Mouse (Mus musculus): ENCODE data around the gene Atp13a2. TPM values are rescaled to one million over a fixed set of nuclear protein-coding genes. Genes with fewer than 3 reads are reported as not detected.

Gene Atp13a2
- polyA plus RNA-seq, 1 experiment from 2014 or later = 34.9 TPM

DNA sequence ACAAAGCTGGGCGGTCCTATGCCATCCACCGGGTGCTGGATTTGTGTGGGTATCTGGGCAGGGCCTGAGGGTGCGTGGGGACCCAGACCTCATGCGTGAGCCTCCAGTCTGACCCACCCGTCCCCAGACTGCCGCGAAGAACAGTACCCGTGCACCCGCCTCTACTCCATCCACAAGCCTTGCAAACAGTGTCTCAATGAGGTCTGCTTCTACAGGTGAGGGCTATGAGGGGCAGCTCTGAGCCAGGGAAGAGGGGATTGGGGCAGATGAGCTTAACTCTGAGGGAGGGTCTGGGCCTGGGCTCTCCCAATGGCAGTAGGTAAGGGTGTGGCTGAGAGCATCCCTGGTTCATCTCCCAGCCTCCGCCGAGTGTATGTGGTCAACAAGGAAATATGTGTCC lies 28.2 kb downstream of the Atp13a2 start:
- DNase-seq (ENCODE audit: low spot score) (no peak), ATAC-seq (ENCODE audit: low FRiP score) (no peak)
- no peak overlapping the region for H3K27ac ChIP-seq (ENCODE audit: low read depth, low read length)
- H3K4me1 ChIP-seq (replicated peaks; ENCODE audit: control insufficient read depth, insufficient read depth, low read length) = peaks cover 3% of the 10 kb centered on the region; the same call in 1 of the 2 replicates
- WGBS = 95% methylated on average over 11 of the region's 11 CpGs
- no peak overlapping the region for H3K4me2 ChIP-seq (replicated peaks; ENCODE audit: low read depth, low read length)
- H3K4me3 ChIP-seq (ENCODE audit: low read depth, low read length) = no peak overlapping the region
- peaks cover 21% of the 10 kb centered on the region for H3K36me3 ChIP-seq (ENCODE audit: control insufficient read depth, insufficient read depth, low read length)
- H3K9me3 ChIP-seq (ENCODE audit: control insufficient read depth, low read length) = no peaks in the 10 kb centered on the region
- no peak overlapping the region for H3K9ac ChIP-seq (ENCODE audit: low read depth, low read length)
- no peaks in the 10 kb centered on the region for H3K27me3 ChIP-seq (ENCODE audit: control insufficient read depth, insufficient read depth, low read length)

- Histone ChIP-seq H3K9me3 (ENCODE audit: control insufficient read depth, low read length) (no peaks in the 10 kb centered on the region), H3K4me2 (replicated peaks; ENCODE audit: low read depth, low read length) (no peak overlapping the region), H3K27ac (ENCODE audit: low read depth, low read length) (no peak overlapping the region), H3K9ac (ENCODE audit: low read depth, low read length) (no peak overlapping the region), H3K4me1 (replicated peaks; ENCODE audit: control insufficient read depth, insufficient read depth, low read length) (peaks cover 5% of the 10 kb centered on the region), H3K27me3 (ENCODE audit: control insufficient read depth, insufficient read depth, low read length) (no peaks in the 10 kb centered on the region), H3K4me3 (ENCODE audit: low read depth, low read length) (no peak overlapping the region), H3K36me3 (ENCODE audit: control insufficient read depth, insufficient read depth, low read length) (peaks cover 21% of the 10 kb centered on the region)
- no peak for ATAC-seq (ENCODE audit: low FRiP score)
- no peak for DNase-seq (ENCODE audit: low spot score)
- 83% methylated on average over 7 of the region's 7 CpGs for WGBS
Observed at GRCm38 (mm10) chr4:141015356-141015755, 28.7 kb downstream of the Atp13a2 start.

- 88% methylated on average over 9 of the region's 9 CpGs for WGBS
- H3K4me3 ChIP-seq (ENCODE audit: low read depth, low read length) = no peak overlapping the region
- no peak for ATAC-seq (ENCODE audit: low FRiP score)
- H3K27me3 ChIP-seq (ENCODE audit: control insufficient read depth, insufficient read depth, low read length) = no peaks in the 10 kb centered on the region
- H3K4me1 ChIP-seq (replicated peaks; ENCODE audit: control insufficient read depth, insufficient read depth, low read length) = peaks cover 15% of the 10 kb centered on the region
- peaks cover 21% of the 10 kb centered on the region for H3K36me3 ChIP-seq (ENCODE audit: control insufficient read depth, insufficient read depth, low read length)
- DNase-seq (ENCODE audit: low spot score) = no peak
- H3K27ac ChIP-seq (ENCODE audit: low read depth, low read length) = no peak overlapping the region
- no peak overlapping the region for H3K9ac ChIP-seq (ENCODE audit: low read depth, low read length)
- H3K9me3 ChIP-seq (ENCODE audit: control insufficient read depth, low read length) = no peaks in the 10 kb centered on the region
- H3K4me2 ChIP-seq (replicated peaks; ENCODE audit: low read depth, low read length) = no peak overlapping the region
Observed at GRCm38 (mm10) chr4:141016311-141016710, 29.6 kb downstream of the Atp13a2 start.

DNA sequence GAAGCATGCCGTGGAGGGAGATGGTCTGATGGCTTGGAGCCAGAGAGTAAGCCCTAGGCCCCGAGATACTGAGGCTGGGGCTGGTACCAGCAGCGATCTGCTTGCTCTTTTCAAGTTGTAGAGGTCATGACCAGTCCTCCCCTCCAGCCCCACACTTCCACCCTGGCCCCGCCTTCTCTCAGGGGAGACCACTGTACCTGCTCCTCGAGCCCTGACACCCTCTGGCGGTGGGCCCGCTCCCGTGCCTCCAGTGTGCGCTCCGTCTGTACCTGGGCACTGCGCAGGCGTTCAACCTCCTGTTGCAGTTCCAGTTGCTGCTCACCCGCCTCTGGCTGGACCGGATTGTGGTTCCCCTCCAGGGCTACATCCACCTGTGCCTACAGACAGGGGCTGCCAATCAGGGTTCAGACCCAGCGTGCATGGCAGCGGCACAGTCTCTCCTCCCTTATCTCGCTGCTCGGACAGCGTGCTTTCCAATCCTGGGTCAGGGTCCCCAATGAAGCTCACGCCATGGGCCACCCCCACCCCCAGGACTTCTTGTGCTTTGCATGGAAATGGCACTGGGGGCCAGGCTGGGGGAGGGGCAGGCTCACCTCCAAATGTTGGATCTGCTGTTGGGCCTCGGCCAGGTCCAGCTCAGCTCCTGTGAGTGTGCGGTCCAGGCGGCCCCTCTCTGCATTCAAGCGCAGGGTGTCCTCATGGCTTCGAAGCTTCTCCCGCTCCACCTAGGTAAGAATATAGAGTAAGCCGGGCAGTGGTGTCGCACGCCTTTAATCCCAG lies 31.2 kb downstream of the Atp13a2 start:
- Histone ChIP-seq H3K27me3 (ENCODE audit: control insufficient read depth, insufficient read depth, low read length) (no peaks in the 10 kb centered on the region), H3K4me1 (replicated peaks; ENCODE audit: control insufficient read depth, insufficient read depth, low read length) (peaks cover 19% of the 10 kb centered on the region), H3K36me3 (ENCODE audit: control insufficient read depth, insufficient read depth, low read length) (peaks cover 21% of the 10 kb centered on the region), H3K9ac (ENCODE audit: low read depth, low read length) (no peak overlapping the region), H3K4me3 (ENCODE audit: low read depth, low read length) (no peak overlapping the region), H3K9me3 (ENCODE audit: control insufficient read depth, low read length) (no peaks in the 10 kb centered on the region), H3K27ac (ENCODE audit: low read depth, low read length) (no peak overlapping the region), H3K4me2 (replicated peaks; ENCODE audit: low read depth, low read length) (no peak overlapping the region)
- no peak for ATAC-seq (ENCODE audit: low FRiP score)
- no peak for DNase-seq (ENCODE audit: low spot score)
- WGBS = 82% methylated on average over 29 of the region's 29 CpGs

GRCm38 (mm10) chr4:141020220-141020619 lies 33.5 kb downstream of the Atp13a2 start:
- no peak for DNase-seq (ENCODE audit: low spot score)
- no peak overlapping the region for H3K4me2 ChIP-seq (replicated peaks; ENCODE audit: low read depth, low read length)

GRCm38 (mm10) chr4:141020811-141021613 lies 34.3 kb downstream of the Atp13a2 start:
- no peaks in the 10 kb centered on the region for H3K27me3 ChIP-seq (ENCODE audit: control insufficient read depth, insufficient read depth, low read length)
- H3K4me3 ChIP-seq (ENCODE audit: low read depth, low read length) = no peak overlapping the region
- peaks cover 4% of the 10 kb centered on the region; the same call in 1 of the 2 replicates for H3K36me3 ChIP-seq (ENCODE audit: control insufficient read depth, insufficient read depth, low read length)
- ATAC-seq (ENCODE audit: low FRiP score) (peak; percentile 72), DNase-seq (ENCODE audit: low spot score) (peak; percentile 73)
- H3K27ac ChIP-seq (ENCODE audit: low read depth, low read length) = peak overlapping the region; percentile 89
- H3K9ac ChIP-seq (ENCODE audit: low read depth, low read length) = peak overlapping the region; percentile 50; the same call in 1 of the 2 replicates
- peaks cover 19% of the 10 kb centered on the region for H3K4me1 ChIP-seq (replicated peaks; ENCODE audit: control insufficient read depth, insufficient read depth, low read length)
- H3K4me2 ChIP-seq (replicated peaks; ENCODE audit: low read depth, low read length) = no peak overlapping the region; the same call in 1 of the 2 replicates
- H3K9me3 ChIP-seq (ENCODE audit: control insufficient read depth, low read length) = no peaks in the 10 kb centered on the region
- 20% methylated on average over 14 of the region's 14 CpGs for WGBS

More at GRCm38 (mm10) chr4:141020220-141020619, 33.5 kb downstream of the Atp13a2 start:
- peaks cover 19% of the 10 kb centered on the region for H3K4me1 ChIP-seq (replicated peaks; ENCODE audit: control insufficient read depth, insufficient read depth, low read length)
- no peak overlapping the region for H3K4me3 ChIP-seq (ENCODE audit: low read depth, low read length)
- peaks cover 12% of the 10 kb centered on the region; the same call in 1 of the 2 replicates for H3K36me3 ChIP-seq (ENCODE audit: control insufficient read depth, insufficient read depth, low read length)
- H3K9ac ChIP-seq (ENCODE audit: low read depth, low read length) = peak overlapping the region; percentile 50; the same call in 1 of the 2 replicates
- ATAC-seq (ENCODE audit: low FRiP score) = no peak
- no peaks in the 10 kb centered on the region for H3K27me3 ChIP-seq (ENCODE audit: control insufficient read depth, insufficient read depth, low read length)
- no peaks in the 10 kb centered on the region for H3K9me3 ChIP-seq (ENCODE audit: control insufficient read depth, low read length)
- peak overlapping the region; percentile 89 for H3K27ac ChIP-seq (ENCODE audit: low read depth, low read length)
- WGBS = 76% methylated on average over 17 of the region's 17 CpGs

DNA sequence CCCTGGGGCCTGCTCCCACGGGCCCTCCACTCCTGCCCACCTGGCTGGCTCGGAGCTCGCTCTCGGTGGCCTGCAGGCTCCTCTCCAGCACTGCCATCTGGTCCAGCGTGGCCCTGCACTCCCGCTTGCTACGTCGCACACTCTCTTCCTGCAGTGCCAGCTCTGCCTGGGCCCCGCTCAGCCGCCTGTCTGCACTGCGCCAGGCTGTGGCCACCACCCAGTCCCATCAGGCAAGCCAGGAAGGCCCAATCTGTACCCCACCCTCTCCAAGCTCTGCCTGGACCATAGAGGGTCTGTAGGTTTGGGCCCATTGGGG lies 34.9 kb downstream of the Atp13a2 start:
- DNase-seq (ENCODE audit: low spot score) (no peak), ATAC-seq (ENCODE audit: low FRiP score) (peak; percentile 41)
- Histone ChIP-seq H3K27me3 (ENCODE audit: control insufficient read depth, insufficient read depth, low read length) (no peaks in the 10 kb centered on the region), H3K27ac (ENCODE audit: low read depth, low read length) (peak overlapping the region; percentile 89), H3K4me1 (replicated peaks; ENCODE audit: control insufficient read depth, insufficient read depth, low read length) (peaks cover 19% of the 10 kb centered on the region), H3K9me3 (ENCODE audit: control insufficient read depth, low read length) (no peaks in the 10 kb centered on the region), H3K4me3 (ENCODE audit: low read depth, low read length) (no peak overlapping the region), H3K4me2 (replicated peaks; ENCODE audit: low read depth, low read length) (no peak overlapping the region), H3K9ac (ENCODE audit: low read depth, low read length) (0 out of 2 replicates have a peak overlapping the region, but pooled peaks have one; percentile 0), H3K36me3 (ENCODE audit: control insufficient read depth, insufficient read depth, low read length) (0 out of 2 replicates have a peak, but pooled peaks cover 3% of the 10 kb centered on the region)
- 61% methylated on average over 11 of the region's 11 CpGs for WGBS

DNA sequence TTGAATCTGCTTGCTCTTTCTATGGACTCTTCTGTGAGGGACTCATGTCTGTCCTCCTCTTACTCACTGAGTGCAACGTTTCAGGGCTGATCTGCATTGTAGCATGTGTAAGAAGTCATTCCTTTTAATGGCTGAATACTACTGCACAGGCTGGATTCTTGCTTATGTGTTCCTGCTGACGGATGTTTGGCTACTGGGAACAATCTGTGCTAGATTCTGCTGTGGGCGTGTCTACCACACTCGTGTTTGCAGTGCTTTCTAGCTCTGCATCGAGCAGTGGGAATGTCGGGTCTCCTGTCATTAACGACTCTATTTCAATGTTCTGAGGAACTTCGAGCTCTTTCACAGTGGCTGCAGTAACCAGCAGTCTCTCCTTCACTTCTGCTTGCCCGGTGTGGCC lies 37.4 kb downstream of the Atp13a2 start:
- no peak for ATAC-seq (ENCODE audit: low FRiP score)

More for the DNA sequence above, 37.4 kb downstream of the Atp13a2 start:
- Histone ChIP-seq H3K9me3 (ENCODE audit: control insufficient read depth, low read length) (no peaks in the 10 kb centered on the region), H3K9ac (ENCODE audit: low read depth, low read length) (no peak overlapping the region), H3K4me1 (replicated peaks; ENCODE audit: control insufficient read depth, insufficient read depth, low read length) (peaks cover 19% of the 10 kb centered on the region), H3K27me3 (ENCODE audit: control insufficient read depth, insufficient read depth, low read length) (no peaks in the 10 kb centered on the region), H3K27ac (ENCODE audit: low read depth, low read length) (no peak overlapping the region), H3K4me3 (ENCODE audit: low read depth, low read length) (no peak overlapping the region), H3K4me2 (replicated peaks; ENCODE audit: low read depth, low read length) (no peak overlapping the region), H3K36me3 (ENCODE audit: control insufficient read depth, insufficient read depth, low read length) (no peaks in the 10 kb centered on the region)
- WGBS = 82% methylated on average over 9 of the region's 9 CpGs
- DNase-seq (ENCODE audit: low spot score) = no peak

Measured in hindbrain, embryonic 11.5 days (tissue).